Mouse (Mus musculus): ENCODE data around the gene Dusp14.

Gene Dusp14

DNA sequence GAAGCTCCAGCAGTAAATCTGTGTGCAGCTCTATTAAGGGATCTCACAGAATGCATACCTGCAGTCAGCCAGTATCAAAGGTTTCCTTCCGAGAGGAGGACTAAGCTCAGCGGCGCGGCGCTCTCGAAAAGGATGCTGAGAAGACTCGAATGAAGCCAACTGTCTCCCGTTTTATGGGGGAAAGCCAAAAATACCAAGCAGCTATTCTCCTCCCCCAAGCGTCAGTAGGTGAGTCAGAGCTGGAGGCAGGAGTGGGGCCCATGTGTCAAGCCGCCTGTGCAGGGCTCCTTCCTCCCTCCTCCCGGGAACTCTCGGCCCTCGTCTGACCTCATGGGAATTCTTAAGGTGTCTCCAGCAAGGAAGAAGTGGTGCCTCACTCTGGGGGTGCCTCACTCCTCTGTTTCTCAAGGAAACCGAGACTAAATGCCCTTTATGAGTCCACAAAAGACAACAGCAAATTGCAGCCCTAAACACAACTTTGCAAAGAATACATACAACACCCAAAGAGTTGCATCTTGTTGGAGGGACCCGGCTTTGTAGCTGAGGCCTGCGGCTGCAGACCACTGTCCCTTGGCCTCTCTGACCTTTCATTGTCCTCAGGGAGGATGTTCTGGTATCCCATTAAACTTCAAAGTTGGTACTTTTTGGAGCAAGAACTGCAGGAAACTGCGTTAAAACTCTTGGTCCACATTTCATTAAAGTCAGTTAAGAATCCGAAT lies 2.0 kb downstream of the Dusp14 start:
- DNase-seq (ENCODE audit: low spot score): no peak

DNA sequence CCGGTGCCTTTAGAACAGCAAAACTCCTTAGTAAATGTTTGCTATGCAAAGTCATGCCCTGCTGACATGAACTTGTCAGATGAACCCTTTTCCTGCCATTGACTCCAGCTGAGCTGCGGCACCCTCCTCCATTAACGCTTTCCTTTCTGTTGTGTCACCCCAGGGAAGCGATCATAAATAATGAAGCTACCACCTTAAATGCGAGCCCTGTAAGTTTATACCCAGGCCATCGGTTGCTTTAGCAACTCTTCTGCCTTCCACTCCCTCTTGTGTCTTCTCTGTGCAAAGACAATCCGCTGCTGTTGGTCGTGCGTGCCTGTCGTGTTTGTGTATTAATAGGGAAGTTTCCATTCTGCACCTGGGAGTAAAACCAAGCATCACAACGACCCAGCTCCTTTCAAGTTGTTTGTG lies 3.0 kb downstream of the Dusp14 start:
- no peak for DNase-seq (ENCODE audit: low spot score)

DNA sequence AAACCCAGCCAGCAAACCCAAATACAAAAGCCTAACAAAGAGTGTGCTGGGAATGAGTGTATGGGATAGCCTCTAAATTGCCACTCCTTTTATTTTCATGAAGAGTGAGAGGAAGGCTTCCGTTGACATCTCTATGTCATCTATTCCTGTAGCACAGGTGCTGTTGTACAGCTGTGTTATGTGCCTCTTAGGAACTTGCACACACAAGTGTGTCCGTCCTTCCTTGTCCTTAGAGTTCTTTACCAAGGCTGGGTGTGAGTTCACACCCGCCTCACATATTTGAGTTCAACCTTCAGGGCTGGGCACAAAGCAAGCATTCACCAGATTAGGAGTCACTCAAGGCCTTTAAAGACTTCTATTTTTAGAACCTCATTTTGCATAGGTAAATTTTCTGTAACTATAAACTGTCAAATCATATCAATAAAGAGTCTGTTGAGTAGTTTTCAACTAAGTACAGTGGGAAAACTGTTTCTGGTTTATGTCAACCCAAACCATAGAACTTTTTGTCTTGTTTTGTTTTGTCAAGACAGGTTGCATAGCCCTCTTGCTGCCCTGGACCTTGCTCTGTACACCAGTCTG lies 5.3 kb downstream of the Dusp14 start:
- no peak for DNase-seq (ENCODE audit: low spot score)

DNA sequence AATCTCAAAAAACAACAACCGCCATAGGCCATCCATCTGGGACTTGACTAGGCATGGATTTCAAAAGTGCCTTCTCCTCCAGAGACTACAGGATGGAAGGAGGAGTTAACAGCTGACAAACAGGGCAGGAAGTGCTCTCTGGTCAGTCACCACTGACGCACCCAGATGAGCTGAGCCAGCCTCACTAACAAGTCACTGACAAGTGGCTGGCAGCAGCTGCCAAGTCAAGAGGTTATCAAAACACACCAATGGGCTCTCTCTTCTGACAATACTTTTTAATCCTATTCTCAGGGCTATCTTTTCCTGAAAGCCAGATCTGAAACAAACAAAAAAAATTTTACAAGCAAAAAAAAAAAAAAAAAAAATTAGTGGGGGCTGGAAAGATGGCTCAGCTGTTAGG lies 6.3 kb downstream of the Dusp14 start:
- DNase-seq (ENCODE audit: low spot score): no peak

DNA sequence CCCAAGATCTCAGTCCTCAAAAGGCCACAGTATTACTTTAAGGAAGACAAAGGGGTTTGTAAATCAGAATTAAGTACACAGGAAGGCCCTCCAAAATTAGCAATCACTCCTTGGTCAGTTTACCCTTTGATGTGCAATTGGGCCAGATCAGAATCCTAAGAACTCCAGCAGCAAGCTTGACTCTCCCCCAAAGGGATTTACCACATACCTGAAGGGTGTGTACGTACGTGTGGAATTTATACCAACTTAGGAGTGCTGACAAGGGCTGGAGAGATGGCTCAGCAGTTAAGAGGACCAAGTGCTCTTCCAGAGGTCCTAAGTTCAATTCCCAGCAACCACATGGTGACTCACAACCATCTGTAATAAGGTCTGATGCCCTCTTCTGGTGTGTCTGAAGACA lies 7.2 kb downstream of the Dusp14 start:
- no peak for DNase-seq (ENCODE audit: low spot score)

DNA sequence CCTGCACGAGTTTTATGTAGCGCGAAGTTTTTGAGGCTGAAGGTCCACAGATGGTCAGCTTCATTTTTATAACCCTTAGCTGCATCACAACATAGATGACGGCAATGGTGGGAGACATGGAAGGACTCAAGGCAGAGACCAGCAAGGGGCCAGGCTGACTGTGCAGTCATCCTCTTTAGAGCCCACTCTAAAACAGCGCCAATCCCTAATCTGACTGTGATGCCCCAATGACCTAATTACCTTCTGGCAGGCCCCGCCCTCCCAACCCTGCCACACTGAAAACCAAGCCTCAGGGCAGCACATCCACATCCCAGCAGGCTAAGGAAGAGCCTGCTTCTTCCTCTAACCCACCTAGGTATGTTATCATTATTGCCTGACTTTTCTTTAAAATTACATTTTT lies 8.4 kb downstream of the Dusp14 start:
- no peak for DNase-seq (ENCODE audit: low spot score)

DNA sequence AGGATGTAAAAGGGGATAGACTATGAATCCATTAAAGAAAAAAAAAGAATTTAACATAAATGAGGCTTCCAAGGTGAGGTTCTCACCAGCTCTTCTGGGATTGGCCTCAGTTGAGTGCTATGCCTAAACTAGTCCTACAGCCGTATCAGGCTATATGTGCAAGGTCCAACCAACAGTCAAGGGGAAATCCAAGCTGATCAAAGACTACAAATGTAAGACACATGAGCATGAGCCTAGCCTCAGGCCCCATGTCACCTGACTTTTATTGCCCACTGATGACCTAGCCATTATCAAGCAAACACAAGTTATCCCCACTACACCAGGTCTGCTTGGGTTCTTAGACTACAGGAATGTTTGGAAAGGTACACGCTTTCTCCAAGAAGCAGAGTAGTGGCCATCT lies 9.3 kb downstream of the Dusp14 start:
- DNase-seq (ENCODE audit: low spot score): no peak

DNA sequence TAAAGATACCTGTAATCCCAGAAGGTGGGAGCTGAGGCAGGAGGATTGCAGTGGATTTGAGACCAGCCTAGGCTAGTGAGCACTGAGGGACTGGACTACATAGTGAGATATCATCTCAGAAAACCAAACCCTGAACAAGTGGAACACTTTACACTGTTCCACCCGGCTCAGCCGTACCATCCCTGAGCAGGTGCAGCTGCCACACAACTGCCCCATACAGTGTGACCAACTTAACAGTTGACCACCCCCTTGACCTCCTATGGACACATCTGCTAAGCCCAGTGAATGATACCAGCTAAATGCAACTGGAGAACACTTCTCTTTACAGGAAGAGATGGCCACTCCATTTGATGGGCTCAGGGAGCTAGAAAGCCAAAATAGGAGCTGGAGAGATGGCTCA lies 11.6 kb downstream of the Dusp14 start:
- no peak for DNase-seq (ENCODE audit: low spot score)

DNA sequence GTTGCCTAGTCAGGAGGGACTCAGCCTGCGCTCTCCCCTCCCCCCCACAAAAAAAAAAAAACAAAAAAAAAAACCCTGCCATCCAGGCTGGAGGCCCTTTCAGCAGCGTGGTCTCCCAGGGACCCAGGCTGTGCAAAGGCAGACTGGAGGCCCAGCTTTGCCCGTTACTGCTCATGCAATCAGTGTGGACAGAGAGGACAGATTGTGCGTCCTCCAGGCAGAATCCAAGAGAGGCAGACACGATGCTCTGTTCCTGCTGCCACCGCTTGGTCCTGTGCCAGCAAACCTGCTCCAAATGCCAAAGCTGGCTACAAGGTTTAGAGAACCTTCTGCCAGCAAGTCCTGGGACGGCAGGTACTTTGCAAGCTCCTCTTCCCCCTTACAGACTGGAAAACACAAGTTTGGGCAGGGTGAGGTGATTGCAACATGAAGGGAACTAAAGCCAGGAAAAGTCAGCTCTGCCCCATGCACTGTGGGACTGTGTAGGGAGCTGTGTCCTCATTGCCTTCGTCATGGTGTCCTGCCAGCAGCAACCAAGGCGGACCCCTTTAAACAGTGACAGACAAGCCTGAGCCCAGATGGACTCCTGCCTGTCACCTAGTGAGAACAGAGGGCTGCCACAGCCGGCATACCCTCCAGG lies 15.4 kb downstream of the Dusp14 start:
- no peak for DNase-seq (ENCODE audit: low spot score)

DNA sequence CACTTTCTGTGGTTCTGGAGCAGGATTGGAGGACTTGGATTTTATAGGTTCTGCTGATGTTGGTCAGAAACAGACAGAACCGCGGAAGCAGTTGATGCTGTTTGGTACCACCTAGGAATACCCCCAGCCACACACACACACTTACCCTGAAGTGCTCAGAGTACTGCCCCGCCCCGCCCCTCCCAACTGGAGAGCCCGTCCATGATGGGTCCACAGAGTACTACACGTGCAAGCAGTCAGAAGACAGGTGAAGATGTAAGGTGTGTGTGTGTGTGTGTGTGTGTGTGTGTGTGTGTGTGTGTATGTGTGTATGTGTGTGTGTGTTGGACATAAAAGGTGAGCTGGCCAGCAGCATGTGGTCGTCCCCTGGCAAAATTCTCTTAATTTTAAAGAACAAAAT lies 16.0 kb downstream of the Dusp14 start:
- no peak for DNase-seq (ENCODE audit: low spot score)

DNA sequence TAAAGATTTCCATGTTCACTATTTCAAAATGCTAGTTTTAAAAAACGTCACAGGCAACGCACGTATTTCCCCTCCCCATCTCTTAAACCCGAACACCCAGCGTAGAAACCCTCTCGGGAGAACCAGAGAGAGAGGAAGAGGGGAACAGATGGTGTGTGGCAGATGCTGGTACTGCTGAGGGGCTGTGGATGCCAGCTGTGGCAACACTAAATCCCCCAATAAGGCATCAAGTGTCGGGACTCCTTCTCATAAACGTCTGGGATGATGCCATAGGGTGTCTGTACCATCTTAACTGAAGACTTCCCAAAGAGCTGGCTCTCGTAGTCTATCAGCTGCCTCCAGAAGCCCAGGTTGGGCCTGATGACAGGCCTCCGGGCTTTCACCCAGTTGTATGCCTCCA lies 20.6 kb downstream of the Dusp14 start:
- no peak for DNase-seq (ENCODE audit: low spot score)

DNA sequence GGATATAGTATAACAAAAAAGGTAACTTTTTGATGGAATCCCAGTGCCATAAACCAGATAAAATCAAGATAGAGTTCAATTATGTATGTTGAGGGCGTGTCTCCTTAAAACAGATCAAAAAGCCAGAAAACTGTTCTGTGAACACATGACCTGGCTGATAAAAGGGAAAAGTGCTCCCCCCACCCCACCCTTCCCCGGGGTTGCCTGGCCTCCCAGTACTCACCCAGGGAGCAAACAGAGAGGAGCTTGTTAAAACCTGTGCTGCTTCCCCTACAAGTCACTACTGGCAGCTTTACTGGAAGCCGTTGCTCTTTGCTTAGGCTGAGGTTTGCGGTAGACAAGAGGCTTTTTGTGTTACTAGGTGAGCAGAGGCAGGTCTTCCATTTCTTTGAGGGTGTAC lies 21.8 kb downstream of the Dusp14 start:
- no peak for DNase-seq (ENCODE audit: low spot score)

DNA sequence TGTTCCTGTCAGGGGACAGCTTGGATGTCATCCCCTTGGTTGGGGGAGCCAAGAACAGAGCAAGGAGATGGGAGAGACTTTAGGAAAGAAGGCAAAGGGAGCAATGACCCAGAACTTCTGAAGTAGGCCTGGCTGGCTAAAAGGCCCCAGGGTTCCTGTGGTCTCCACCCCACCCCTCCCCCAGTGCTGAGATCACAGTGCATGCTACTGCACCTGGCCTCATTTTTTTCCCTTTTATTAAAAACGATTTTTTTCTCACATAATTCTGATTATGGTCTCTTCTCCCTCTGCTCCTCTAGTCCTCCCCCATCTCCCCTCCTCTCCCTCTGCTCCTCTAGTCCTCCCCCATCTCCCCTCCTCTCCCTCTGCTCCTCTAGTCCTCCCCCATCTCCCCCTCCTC lies 24.1 kb downstream of the Dusp14 start:
- DNase-seq (ENCODE audit: low spot score): no peak

DNA sequence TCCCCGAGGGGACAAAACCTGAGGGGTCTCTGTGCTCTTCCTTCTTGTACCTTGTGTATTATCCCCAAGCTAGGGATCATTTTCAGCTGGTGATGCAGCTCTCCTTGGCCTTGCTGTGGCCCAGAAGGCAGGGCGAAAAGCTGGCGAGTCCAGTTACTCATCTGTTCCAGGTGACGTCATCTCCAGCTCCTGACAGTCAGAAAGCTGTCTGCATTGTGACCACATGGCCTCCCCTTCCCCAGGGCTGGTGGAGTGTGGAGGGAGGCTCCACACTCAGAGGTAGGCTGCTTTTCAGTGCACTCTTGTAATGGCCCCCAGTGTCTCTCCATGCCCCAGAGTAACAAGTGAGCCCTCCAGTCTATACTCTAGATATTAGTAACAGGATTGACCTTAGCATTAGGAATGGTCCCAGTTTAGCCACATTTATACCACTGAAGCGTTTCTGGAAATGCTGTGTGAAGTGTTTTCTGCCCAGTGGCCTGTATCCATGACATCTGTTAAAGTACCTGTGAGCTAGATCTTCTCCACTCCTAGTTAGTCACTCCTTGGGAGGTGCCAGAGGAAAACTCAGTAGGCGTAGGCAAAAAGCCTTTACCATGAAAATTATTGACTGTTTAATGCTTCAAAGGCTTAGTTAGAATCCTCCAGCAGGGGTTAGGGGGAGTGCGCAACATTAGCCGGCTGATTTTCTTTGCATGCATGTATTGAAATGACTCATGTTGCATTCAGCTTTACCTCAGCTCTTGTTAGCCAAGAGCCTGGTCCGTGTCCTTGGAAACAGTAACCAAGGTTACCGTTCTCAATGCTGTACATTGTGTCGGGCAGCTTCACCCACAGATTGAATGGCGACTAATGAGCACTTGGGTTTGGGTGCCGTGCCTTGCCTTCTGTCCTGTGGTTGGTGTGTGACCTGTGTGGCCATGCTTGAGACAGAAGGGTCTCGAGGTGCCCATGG lies 26.0 kb downstream of the Dusp14 start:
- DNase-seq (ENCODE audit: low spot score): no peak

DNA sequence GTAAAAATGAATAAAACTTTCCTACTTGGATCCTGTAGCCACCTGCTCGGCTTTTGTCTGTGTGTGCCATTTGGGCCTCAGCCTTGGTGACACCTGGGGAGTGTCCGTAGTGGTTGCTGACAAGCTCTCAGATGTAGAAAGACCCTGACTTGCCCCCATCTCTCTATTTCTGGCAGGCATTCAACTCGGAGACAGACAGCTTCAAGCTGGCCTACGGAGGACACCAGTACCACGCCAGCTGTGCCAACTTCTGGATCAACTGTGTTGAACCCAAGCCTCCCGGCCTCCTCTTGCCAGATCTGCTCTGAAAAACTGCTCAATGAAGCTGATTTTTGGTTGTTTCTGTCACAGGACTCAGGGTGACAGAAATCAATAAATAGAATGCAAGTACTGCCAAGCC lies 28.4 kb downstream of the Dusp14 start:
- no peak for DNase-seq (ENCODE audit: low spot score)

DNA sequence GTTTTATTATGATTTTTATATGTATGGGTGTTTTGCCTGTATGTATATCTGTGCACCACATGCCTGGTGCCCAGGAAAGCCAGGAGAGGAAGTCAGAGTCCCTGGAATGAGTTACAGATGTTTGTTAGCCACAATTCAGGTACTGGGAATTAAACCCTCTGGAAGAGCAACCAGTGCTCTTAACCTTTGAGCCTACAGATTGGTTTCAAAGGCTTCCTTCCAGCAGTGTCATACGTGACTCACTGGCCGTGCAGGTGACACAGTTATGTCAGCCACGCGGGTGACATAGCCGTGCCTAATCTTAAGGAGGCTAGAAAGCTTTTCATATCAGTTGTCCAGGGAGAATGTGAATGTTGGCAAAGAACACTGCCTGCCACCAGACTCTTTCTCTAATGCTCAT lies 35.4 kb downstream of the Dusp14 start:
- DNase-seq (ENCODE audit: low spot score): no peak

DNA sequence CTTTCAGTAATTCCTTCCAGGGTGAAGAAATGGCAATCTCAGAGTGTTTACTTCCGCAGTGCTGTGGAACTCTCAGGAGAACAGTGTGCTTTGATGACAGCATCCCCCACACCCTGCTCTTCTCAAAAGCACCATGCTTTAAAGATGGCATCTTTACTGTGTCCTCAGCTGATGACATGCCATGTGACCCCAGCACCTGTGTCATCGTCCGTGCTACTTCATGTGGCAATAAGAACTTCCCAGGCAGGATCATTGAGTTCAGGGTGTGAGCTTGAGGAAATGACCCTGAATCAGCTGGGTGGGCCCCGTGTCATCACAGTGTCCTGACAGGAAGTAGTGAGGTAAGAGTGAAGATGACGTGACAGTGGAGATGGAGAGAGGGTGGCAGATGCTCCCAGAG lies 36.5 kb downstream of the Dusp14 start:
- no peak for DNase-seq (ENCODE audit: low spot score)

DNA sequence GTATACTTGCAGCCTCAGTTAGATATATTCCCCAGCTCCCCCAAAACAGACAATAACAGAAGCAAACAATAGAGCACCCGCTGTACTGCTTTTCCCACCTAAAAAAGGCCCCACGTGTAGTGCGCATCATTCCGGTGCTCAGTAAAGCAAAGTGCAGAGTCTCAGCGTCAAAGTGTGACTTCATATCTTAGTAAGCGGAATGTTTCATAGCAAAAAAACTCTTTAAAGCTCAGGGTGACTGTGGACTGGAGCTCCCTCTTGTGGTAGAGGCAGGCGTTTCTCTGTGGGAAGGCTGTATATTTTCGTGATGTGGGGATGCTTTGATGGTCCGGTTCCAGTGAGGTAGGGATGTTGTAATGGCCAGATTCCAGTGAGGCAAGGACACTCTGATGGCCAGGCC lies 37.1 kb downstream of the Dusp14 start:
- DNase-seq (ENCODE audit: low spot score): peak; percentile 33

DNA sequence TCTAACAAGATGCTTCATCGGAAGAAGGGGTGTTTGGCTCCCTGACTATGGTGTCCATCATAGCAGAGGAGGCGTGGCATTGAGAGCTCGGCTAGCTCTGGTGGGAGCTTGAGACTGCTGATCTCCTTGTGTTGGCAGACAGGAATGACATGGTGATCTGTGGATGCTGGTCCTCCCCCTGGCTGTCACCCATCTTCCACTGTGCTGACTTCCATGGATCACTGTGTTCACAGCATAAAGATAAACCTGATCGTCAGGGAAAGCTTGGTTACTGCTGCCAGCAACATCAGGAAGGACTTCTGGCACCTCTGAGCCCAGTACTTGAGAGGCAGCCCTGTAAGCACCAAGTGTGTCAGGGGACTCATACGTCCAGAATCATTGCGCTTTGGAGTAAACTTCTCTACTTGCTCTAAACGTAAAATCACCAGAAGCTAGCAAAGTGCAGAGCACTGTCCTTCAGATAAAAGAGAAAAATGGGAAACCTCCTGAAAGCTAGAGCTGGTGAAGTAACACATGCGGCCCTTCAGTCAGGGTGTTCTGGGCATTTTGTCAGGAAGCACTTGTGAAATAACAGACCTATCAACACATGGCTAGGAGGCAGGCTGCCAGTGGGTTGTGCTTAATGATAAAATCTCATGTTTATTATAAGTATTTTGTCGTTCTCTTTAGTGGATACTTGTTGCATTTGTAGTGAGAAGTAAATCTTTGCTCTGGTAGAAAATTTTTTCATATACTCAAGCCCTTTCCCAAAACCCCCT lies 40.6 kb downstream of the Dusp14 start:
- DNase-seq (ENCODE audit: low spot score): no peak

DNA sequence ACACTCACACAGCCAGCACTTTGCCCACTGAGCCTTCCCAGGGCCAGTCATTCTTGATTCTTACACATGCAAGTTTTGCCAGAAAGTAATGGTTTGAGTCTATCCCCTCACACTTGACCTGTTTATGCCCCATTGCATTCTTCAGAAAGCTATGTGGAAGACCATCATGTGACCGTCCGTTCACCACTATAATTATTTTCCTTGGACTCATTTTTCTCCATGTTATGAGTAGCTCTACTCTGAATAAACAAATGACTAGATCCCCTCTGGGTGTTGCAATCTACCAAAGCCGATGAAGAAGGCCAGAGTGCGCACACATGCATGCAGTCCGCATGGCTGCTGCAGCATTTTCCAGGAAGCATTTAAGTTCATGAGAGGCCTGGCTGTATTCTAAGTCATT lies 41.8 kb downstream of the Dusp14 start:
- DNase-seq (ENCODE audit: low spot score): no peak

DNA sequence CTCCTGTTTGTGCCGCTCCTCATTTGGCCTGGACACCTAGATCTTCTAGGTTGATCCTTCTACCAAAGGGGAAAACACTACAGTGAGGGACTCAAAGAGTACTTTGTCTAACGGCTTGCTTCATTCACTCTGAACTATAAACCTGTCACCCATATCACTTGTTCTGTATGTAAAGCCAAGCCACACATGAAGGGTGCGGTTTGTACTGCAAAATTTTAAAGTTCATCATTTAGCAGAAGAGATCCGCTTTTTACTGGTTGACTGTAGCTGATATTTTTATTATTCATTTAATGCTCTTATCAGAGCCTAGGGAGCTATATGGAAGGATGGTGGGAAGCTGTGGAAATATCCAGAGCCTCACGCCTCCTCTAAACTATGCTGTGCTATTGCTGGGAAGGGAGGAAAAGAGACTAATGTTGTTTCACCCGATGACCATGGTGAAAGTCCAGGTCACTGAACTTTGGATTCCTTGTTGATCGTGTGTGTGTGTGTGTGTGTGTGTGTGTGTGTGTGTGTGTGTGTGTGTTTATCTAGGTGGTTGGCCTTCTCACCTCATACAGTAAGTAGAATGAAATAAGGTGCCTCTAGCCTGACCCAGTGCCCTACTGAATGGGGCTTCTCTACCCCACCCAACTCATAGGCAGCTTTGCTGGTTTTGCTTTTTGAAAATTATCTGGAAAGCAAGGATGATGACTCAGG lies 52.1 kb downstream of the Dusp14 start:
- no peak for DNase-seq (ENCODE audit: low spot score)
